Mouse (Mus musculus): ENCODE data around the gene Tex26.

Tex26 gene

DNA sequence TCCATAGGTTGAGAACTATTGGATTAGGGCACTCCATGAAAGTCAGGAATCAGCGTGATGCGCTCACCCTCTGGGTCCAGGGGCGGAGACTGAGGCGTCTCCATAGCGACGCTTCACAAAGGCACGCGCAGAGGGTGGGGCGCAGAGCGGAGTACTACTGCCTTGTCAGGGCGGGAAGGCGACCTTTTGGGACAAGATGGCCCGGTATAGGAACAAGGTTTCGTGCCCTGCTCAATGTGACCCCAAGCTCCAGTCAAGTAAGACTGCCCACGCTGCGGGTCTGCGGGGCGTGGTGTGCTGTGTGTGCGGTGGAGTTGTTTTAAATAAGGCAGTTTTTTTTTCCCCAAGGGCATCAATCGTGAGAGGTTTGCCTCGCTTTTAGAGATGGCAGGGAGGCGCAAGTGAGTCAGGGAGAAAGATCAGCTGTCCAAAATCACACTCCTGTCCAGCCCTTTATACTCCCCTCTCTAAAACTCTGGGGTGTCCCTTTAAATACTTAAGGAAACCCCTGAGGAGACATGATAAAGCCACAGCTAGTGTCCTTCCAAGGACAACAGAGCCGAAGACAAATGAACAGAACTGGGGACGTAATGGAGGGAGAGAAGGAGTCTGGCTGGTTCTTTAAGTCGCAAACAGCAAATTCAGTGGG is at the start of gene Tex26:
Tex26 (plus strand) TSS at position 130 of the 649 bp plus-strand sequence.
- peak; percentile 77 for DNase-seq (ENCODE audit: low read depth, low spot score)

DNA sequence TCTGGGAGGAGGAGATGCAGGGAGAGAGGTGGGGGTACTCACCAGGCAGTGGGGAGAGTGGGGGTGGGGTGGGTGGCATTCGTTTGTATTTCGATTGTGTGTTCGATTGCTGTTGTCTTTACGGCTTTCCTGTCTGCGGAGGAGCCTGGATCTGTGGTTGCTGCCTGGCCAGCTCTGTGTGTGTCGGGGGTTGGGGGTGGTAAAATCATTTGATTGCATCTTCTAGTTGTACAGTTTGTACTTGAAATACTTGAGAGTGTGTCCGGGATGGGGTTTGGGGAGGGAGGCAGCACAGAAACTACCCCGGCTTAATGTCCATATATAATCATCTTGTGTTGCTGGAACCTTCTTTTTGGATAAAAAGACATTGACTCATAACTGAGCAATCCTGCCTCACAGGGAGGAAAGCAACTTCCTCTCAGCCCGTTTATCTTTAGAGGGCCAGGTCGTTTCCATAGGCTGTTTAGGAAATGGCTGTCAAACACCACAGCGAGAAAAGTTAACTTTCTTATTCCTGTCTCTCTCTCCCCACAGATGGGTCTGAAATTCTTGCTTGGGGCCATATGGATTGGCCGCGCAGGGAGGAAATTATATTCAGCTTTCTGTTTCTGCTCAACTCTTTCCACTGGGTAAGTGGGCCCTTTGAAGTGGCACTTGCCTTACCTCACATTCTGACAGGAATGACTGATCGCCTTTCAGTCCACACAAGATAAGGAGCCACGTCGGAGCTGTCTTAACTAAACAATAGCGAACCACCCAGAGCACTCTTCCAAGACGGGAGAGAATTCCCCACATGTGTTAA is 47.7 kb upstream of the Tex26 start:
- peak; percentile 94 for DNase-seq (ENCODE audit: low read depth, low spot score)

DNA sequence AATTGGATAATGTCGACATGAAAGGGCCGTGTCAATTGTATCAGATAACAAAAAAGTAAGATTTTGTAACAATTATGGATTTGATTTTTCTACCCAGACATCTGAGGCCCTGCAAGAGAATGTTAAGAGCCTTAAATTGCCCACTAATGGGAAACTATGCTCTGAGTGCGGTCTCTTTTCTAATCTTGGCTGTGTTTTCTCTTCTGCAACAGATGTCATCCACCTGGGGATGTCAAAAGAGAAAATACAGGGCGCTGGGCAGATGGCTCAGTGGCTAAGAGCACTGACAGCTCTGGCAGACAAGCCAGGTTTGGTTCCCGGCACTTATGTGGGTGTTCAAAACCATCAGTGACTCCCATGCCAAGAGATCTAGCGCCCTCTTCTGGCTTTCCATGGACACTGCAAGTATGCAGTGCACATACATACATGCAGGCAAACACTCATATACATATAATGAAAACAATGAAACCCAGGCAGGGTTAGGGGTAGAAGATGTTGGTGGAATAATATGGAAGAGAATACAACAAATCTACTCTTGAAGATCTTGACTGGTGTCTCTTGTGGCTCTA is 47.0 kb upstream of the Tex26 start:
- DNase-seq (ENCODE audit: low read depth, low spot score) = peak; percentile 72

DNA sequence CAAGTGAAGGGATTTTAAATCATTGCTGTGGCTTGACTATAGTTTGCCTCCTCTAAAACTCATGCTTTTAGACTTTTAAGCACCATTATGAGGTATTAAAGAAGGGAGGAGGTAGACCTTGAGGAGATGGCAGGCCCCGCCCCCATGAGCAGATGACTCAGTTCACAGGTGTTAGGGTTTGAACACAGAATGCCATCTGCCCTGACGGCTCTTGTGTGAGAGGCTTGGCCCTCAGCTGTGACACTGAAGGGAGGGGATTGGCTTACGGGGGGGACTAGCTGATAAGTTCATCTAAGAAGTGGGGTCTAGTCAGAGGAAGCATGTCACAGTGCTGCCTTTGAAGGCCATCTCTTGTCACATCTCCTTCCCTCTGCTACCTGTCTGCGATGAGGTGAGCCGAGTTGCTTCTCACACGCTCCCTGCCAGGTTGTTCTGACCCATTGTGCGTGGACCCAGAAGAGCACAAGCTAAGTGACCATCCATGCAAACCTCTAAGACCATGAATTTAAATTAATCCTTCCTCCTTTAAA is 37.9 kb upstream of the Tex26 start:
- no peak for DNase-seq (ENCODE audit: low read depth, low spot score)

DNA sequence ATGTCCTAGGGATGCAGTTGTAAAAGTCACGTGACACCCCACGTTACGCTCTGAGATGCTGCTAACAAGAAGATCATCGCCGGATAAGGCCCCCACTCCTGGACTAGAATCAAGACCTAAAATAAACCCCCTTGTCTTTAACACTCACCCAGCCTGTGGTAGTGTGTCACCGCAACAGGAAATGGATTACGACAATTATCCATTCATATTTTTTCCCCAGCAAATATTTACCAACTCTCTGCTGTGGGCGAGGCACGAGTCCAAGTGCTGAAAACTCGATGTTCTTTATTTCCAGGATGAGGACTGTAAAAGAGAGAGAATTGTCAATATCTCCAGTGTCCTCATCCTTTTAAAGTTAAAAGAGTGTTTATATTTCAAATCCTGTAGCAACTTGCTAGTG is 37.4 kb upstream of the Tex26 start:
- no peak for DNase-seq (ENCODE audit: low read depth, low spot score)

DNA sequence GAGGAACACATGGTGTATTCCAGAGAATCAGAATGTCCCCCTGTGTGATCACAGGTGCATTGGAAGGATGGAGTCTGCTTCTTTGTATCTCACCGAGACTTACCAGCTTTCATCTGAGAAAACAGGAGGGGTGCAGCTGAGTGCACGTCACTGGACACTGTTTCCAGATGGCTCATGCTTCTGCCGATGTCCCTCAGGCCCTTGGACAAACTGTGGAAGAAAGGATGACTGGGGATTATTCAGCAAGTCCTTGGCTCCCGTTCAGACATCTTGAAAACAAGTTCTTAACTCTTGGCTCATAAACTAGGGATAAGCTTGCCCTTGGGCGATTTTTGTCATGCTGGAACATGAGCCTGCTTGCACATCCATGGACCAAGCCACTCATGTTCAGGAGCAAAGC is 36.1 kb upstream of the Tex26 start:
- peak; percentile 99 for DNase-seq (ENCODE audit: low read depth, low spot score)

DNA sequence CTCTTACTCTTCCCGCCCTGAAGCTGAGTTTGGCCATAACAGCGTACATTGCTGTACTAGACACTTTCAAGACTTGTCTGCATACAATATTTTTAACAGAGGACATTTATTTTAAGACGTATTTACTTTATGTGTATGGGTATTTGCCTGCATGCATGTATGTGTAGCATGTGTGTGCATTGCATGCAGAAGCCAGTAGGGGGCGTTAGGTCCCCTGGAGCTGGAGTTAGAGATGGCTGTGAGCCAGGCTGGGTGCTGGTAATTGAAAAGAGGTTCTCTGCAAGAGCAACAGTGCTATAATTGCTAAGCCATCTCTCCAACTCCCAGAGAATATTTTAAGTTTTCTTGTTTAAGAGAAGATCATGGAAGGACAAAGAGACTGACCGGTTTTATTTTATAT is 34.8 kb upstream of the Tex26 start:
- DNase-seq (ENCODE audit: low read depth, low spot score) = no peak

DNA sequence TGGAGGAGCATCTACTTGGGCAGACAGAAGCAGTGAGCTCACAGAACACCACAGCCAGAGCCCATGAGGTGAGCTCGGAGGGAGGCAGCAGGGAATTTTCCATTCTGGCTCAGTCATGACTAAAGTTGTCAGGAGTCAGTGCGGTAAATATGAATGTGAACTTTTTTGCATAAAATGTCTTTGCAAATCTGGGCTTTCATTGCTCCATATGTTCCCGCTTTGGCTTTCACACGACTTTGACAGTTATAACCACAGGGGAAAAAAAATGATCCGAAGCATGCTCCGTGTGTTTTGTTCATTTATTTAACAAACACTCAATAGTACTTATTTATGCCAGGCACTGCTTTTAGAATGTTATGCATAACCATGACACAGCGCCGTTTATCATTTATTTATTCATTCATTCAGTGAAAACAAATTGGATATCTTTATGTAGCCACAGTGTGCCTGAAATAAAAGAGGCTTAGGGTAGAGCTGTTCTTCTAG is 32.6 kb upstream of the Tex26 start:
- peak; percentile 70 for DNase-seq (ENCODE audit: low read depth, low spot score)

DNA sequence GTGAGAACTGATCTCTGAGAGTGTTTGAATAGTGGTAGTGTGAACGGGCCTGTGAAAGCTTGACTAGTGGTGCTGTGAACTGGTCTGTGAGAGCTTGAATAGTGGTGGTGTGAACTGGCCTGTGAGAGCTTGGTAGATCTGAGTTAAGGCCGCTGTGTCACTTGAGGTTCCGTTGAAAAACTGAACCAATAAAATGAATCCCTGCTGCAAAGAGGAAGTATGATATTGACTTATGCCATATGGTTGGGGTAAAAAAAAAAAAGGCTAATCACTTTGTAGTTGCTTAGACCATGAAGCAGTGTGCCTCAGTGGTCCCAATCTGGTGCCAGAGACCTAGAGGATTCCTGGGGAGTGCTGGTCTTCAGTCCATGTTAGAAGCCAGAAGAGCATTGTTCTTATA is 30.0 kb upstream of the Tex26 start:
- no peak for DNase-seq (ENCODE audit: low read depth, low spot score)

DNA sequence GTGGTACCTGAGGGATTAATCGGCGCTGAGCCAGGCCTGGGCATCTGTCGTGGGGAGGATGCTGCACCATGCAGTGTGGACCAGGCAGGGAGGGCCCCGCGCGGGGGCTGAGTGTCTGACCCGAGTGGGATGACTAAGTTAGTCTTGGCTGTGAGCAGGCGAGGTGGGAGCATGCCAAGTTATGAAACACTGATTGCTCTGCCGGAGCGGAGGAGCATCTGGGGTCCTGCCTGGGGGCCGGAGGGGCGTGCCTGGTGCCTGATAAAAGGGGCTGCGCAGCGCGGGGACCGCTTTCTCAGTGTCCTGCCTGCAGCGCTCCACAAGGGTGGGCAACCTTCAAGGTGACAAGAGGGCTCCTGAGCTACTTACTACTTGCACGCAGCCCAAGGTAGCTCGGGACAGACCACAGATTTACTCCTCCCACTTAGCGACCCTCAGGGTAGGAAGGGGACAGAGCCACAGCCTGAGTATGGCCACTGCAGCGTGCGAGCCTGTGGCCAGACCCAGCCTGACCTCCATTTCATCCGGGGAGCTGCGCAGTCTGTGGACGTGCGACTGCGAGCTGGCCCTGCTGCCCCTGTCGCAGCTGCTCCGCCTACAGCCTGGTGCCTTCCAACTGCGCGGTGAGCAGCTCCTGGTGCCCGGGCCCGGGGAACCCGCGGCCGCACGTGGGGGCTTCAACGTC is 27.8 kb upstream of the Tex26 start, which contains the start of gene Medag:
Medag (plus strand) TSS at position 241 of the 685 bp plus-strand sequence.
- peak; percentile 91 for DNase-seq (ENCODE audit: low read depth, low spot score)

DNA sequence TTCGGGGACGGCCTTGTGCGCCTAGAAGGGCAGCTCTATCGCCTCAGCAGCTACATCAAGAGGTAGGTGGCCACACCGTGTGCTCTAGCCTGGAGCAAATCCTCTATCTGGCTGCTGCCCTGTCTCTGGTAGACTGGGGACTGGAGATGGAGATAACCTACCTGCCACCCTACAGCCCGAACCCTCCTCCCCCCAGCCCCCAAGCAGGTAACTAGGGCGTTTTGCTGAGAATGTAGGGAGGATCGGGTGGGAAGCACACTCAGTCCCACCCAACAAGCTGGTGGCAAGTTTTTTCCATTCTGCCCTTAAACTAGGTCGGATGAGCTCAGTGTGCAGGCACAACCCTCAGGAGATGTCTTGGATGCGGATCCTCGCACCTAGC is 27.3 kb upstream of the Tex26 start:
- DNase-seq (ENCODE audit: low read depth, low spot score) = no peak

DNA sequence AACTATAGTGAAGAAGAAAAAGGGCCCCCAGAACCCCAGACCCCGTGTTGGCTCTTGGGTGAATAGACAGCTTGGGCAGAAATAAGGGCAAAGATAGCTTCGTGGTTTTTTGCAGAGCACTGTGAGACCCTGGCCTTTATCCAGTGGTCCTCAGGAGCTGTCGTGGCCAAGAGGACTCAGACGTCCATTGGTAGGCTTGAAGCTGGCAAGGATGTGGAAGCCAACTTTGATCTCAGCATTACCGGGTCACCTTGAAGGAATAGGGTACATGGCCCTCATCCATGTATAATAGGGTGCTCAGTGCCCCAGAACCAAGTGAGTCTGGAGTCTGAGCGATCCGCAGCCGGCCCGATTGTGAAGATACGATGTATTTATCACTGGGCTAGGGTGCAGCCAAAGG is 26.8 kb upstream of the Tex26 start:
- DNase-seq (ENCODE audit: low read depth, low spot score) = no peak

DNA sequence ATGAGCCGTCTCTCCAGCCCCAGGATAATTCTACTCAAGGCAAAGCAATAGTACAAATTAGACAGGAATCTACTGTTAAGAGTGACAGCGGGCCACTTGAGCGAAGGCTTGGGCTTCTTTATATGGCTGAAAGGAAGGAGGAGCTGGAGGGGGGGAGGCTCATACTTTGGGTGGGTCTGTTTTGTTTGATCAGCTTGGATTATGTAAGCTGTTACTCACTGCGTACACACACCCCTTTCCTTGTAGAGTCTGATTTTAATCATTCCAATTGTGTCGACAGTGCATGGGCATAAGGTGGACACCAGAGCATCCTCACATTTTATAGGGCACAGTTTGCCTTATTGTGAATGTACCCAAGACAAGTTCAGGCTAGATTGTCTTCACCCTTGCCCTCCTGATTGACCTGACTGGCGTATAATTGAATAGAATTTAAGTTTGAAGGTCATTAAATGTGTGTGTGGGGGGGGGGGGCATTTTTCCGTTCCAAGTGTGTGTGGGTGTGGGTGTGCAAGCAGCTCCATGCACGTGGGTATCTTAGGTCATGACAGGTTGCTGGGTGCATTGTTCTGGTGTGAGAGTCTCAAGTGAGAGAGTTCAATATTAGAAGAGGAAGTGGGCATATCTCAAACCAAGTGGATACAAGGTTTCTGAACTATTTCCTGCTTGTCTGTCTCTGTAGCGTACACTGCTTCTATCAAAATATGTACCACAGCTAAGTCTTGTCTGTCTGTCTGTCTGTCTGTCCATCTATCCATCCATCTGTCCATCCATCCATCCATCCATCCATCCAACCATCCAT is 24.9 kb upstream of the Tex26 start:
- no peak for DNase-seq (ENCODE audit: low read depth, low spot score)

DNA sequence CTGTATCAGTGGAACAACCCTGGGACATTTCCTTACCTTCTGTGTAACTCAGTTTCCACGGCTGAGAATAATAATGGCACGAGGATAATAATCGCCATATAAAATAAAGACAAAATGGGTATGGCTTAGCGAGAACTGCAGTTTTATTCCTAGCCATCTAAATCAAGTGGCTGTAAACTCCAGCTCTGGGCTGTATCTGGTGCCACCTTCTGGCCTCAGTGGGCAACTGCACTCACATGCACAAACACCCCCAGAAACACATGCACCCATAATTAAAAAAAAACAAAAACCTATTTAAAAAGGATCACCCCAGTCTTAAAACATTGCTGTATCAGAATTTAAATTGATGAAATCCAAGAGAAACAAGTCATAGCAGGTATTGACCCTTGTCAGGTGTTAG is 22.1 kb upstream of the Tex26 start:
- DNase-seq (ENCODE audit: low read depth, low spot score) = peak; percentile 65

DNA sequence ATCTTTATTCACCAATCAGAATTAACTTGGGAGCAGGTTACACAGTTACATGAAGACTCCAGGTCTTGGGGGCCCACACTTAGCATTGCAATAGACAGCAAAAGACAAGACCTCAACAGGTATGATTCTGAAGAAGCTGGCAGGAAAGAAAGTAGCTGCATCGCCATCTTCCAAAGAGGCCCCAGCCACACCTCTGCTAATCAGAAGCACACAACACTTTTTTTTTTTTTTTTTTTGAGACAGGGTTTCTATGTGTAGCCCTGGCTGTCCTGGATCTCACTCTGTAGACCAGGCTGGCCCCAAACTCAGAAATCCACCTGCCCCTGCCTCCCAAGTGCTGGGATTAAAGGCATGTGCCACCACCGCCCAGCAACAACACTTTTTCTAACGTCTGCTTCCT is 12.9 kb upstream of the Tex26 start:
- no peak for DNase-seq (ENCODE audit: low read depth, low spot score)

DNA sequence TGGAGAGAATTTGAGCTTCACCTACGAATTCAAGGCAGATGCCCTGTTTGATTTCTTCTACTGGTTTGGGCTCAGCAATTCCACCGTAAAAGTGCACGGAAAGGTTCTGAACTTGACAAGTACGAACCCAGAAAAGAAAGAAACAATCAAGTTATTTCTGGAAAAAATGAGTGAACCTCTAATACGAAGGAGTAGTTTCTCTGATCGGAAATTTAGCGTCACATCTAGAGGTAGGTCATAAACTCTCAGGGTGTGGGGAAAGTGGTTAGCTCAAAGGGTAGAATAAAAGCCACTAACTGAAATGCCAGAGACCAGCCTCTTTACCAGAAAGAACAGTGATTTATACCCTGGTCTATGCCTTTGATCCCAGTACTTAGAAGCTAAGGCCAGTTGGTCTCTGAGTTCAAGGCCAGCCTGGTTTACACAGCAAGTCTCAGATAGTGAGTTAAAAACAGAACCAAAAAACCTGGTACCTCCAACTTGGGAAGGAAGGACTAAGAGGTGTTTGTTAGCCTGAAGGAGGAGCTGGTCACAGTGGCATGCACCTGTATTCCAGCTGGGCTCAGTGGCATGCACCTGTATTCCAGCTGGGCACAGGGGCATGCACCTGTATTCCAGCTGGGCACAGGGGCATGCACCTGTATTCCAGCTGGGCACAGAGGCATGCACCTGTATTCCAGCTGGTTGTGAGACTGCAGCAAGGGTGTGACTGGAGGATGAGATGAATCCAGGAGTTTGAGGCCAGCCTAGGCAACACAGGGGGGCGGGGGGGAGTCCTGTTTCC is 12.0 kb upstream of the Tex26 start:
- no peak for DNase-seq (ENCODE audit: low read depth, low spot score)

DNA sequence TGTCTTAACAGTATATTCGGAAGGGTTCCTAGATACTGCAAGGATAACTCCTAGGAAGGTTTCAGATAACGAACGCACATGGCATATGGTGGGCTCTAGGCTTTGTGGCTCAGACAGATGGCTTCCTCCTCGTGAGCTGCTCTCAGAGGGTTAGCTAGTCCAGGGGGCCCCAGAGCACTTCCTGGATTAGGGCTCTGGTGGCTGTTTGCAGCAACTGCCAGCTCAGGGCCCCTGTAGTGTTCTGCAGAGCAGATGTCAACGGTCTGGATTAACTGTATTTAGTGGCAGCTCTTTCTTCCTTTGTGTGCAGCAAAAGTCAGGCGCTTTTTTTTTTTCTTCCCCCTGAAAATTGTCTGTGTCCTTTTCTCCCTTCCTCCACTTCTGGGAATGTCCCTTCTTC is 11.1 kb upstream of the Tex26 start:
- DNase-seq (ENCODE audit: low read depth, low spot score) = no peak

DNA sequence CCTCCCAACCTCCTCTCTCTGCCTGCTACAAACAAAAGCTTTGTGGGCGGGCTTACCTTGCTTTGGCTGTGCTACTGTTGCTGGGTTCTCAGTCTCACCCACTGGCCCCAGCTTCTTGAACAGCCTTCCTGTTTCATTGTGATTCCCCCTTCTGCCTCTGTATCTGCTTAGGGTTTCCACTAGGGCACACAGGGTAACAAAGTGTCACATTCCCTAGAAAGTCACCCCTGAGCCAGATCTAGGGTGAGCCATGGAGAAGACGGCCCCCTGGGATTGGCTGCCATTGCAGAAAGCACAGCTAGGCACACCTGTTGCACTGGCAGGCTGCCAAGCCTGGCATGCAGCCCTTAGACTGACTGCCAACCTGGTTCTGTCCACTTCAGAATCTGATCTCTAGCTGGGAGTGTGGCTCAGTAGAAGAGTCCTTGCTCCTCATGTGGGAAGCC is 10.6 kb upstream of the Tex26 start:
- no peak for DNase-seq (ENCODE audit: low read depth, low spot score)

DNA sequence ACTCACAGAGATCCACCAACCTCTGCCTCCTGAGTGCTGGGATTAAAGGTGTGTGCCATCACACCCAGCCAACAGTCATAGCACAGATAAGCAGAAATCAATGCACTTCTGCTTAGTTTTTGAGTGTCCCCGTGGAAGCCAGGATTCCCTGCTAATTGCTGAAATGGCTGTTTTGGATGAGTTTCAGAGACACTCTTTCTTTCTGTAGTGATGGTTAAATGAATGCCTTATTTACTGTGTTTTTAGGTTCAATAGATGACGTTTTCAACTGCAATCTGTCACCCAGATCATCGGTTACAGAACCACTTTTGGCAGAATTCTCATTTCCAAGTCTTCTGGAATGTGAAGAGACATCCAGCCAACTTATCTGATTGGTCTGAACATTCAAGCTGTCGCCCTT is 9.9 kb upstream of the Tex26 start:
- no peak for DNase-seq (ENCODE audit: low read depth, low spot score)

DNA sequence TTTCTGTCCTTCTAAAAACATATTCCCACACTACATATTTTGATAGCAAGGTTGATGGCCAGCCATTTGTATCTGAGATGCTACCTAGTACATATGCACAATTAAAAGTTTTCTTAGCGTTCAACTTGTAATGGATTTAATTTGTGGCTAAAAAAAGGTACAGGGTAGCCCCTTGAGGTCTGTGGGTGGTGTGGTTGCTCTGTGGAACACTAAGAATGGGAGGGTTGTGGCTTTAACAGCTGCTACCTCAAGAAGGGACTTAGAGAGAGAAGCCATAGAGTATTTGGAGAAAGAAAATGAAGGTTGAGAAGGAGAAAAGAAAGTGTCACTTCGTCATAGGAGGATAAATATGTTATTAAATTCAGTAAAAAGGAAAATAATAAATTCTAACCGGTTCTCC is 8.5 kb upstream of the Tex26 start:
- DNase-seq (ENCODE audit: low read depth, low spot score) = no peak
